Mouse (Mus musculus): ENCODE measurements around the gene Plxdc2.

DNA sequence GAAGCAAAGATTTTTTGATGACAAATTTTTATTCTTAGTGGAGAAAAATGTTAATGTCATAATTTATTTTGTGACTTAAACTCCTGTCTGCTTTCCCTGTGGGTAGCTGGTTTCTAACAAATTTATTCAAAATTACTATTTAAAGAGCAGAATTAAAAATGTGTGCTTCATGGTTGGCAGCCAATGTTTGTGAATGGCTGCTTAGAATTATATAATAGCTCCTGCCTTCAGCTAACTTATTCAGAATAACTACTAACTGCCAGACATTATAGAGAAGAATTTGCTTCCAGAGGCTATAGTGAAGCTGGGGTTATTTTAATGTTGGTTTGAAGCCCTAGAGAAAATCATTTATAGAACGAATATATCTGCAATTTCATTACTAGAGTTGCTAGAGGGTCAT, 30.1 kb downstream of the Plxdc2 start:
- TF ChIP-seq CTCF (IDR thresholded peaks at IDR 0.05; ENCODE audit: low read depth, low read length) (no peak), POLR2A (IDR thresholded peaks at IDR 0.05; ENCODE audit: extremely low read depth, insufficient read depth, low read length) (no peak)

All from liver, adult 2 months (tissue).